Mouse (Mus musculus): ENCODE data around the gene Mrap.

The Mrap gene

GRCm38 (mm10) chr16:90738092-90738956 lies at the start of gene Mrap:
Gene Mrap (plus strand): TSS chr16:90738207.
- peak; percentile 76 to 78 for DNase-seq (ENCODE audit: low spot score in 2 of 2)

- DNase-seq (ENCODE audit: low spot score in 2 of 2): peak; percentile 49 to 51
Measured at GRCm38 (mm10) chr16:90692704-90693385, 45.2 kb upstream of the Mrap start.

GRCm38 (mm10) chr16:90693625-90694024 lies 44.4 kb upstream of the Mrap start:
- DNase-seq (ENCODE audit: low spot score in 2 of 2): no peak

GRCm38 (mm10) chr16:90694719-90695118 lies 43.3 kb upstream of the Mrap start:
- DNase-seq (ENCODE audit: low spot score in 2 of 2): no peak

GRCm38 (mm10) chr16:90695121-90695520 lies 42.9 kb upstream of the Mrap start:
- peak in 1 of 2 experiments; percentile 52 for DNase-seq (ENCODE audit: low spot score in 2 of 2)

- no peak for DNase-seq (ENCODE audit: low spot score in 2 of 2)
Measured at GRCm38 (mm10) chr16:90696306-90696705, 41.7 kb upstream of the Mrap start.

GRCm38 (mm10) chr16:90699390-90699789 lies 38.6 kb upstream of the Mrap start:
- DNase-seq (ENCODE audit: low spot score in 2 of 2): no peak

- no peak for DNase-seq (ENCODE audit: low spot score in 2 of 2)
Measured at GRCm38 (mm10) chr16:90701541-90701940, 36.5 kb upstream of the Mrap start.

GRCm38 (mm10) chr16:90703646-90704045 lies 34.4 kb upstream of the Mrap start:
- no peak for DNase-seq (ENCODE audit: low spot score in 2 of 2)

- peak in 1 of 2 experiments; percentile 44 for DNase-seq (ENCODE audit: low spot score in 2 of 2)
Measured at GRCm38 (mm10) chr16:90704161-90704825, 33.7 kb upstream of the Mrap start.

- DNase-seq (ENCODE audit: low spot score in 2 of 2): peak; percentile 44 to 63
Measured at GRCm38 (mm10) chr16:90706279-90706678, 31.7 kb upstream of the Mrap start.

GRCm38 (mm10) chr16:90709711-90710289 lies 28.2 kb upstream of the Mrap start:
- peak in 1 of 2 experiments; percentile 55 for DNase-seq (ENCODE audit: low spot score in 2 of 2)

- no peak for DNase-seq (ENCODE audit: low spot score in 2 of 2)
Measured at GRCm38 (mm10) chr16:90710313-90710712, 27.7 kb upstream of the Mrap start.

- no peak for DNase-seq (ENCODE audit: low spot score in 2 of 2)
Measured at GRCm38 (mm10) chr16:90724051-90724450, 14.0 kb upstream of the Mrap start.

GRCm38 (mm10) chr16:90726600-90727227 lies 11.3 kb upstream of the Mrap start:
- DNase-seq (ENCODE audit: low spot score in 2 of 2): no peak

GRCm38 (mm10) chr16:90727233-90728115 lies 10.5 kb upstream of the Mrap start, which contains the start of gene Mis18a:
Gene Mis18a (minus strand): TSS chr16:90727404.
- DNase-seq (ENCODE audit: low spot score in 2 of 2): peak; percentile 93 to 95

GRCm38 (mm10) chr16:90735611-90736010 lies 2.4 kb upstream of the Mrap start:
- no peak for DNase-seq (ENCODE audit: low spot score in 2 of 2)

- no peak for DNase-seq (ENCODE audit: low spot score in 2 of 2)
Measured at GRCm38 (mm10) chr16:90736672-90737270, 1.2 kb upstream of the Mrap start.

- DNase-seq (ENCODE audit: low spot score in 2 of 2): peak; percentile 63 to 78
Measured at GRCm38 (mm10) chr16:90747143-90747542, 9.1 kb downstream of the Mrap start.

- no peak for DNase-seq (ENCODE audit: low spot score in 2 of 2)
Measured at GRCm38 (mm10) chr16:90748169-90748568, 10.2 kb downstream of the Mrap start.
